9 mouse cellular contexts compared by ENCODE assay signal in the genomic region with DNA sequence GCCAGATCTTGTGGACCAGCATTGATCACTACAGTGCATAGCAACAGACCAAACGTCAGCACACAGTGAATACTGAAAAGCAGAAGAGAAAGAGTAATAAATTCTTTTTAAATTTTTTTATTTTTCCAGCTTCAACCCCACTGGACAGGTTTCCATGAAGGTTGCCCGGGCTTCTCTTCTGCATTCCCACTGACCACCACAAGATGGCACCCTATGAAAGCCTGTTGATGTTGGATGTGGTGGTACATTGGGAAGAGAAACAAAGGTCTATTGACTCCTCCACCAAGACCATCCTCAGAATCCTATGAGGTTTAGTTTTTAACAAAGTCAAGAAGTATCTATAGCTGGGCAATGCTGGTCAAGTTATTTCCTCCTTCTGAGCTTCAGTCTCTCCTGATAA. TPM values are rescaled to one million over a fixed set of nuclear protein-coding genes. Genes with fewer than 3 reads are reported as not detected.
A peak's percentile ranks its signal among the peaks of the same experiment; 100 is the strongest.
DNase-seq lines count a peak whose midpoint lies in the region; ATAC-seq lines count a peak whose summit lies in the region.
"Had no signal": no experiment of that assay in that cellular context is flagged by ENCODE, and none has a peak within 500 bp of the region (broad histone marks: within the 10 kb centered on the region; RNA-seq: fewer than 3 reads in every experiment).

No protein-coding gene starts in this region.

- no peaks in the 10 kb centered on the region for H3K27me3 ChIP-seq in neural tube, embryonic 15.5 days (replicated peaks)
- no peaks in the 10 kb centered on the region for H3K27me3 ChIP-seq in limb, embryonic 10.5 days (ENCODE audit: low read depth, poor library complexity, severe bottlenecking)

- H3K27ac ChIP-seq in neural tube, embryonic 15.5 days (replicated peaks), result no peak overlapping the region
- no peak overlapping the region for H3K27ac ChIP-seq in limb, embryonic 10.5 days

- H3K36me3 ChIP-seq in neural tube, embryonic 15.5 days, result no peaks in the 10 kb centered on the region
- no peaks in the 10 kb centered on the region for H3K36me3 ChIP-seq in limb, embryonic 10.5 days

- no peak for ATAC-seq in neural tube, embryonic 15.5 days (ENCODE audit: low FRiP score)
- no peak for ATAC-seq in erythroid progenitor cell, adult 5-6 weeks (replicated peaks; ENCODE audit: low FRiP score, poor library complexity, severe bottlenecking)

- peak; percentile 68 for DNase-seq in neural tube, embryonic 10.5 days (ENCODE audit: extremely low spot score, low spot score)
- peak; percentile 48 for DNase-seq in adrenal gland, adult 2 months
- DNase-seq in embryo, embryonic 9.5 days (ENCODE audit: extremely low spot score), result peak; percentile 71
- peak; percentile 24 to 72 for DNase-seq in kidney, adult 8-10 months
- peak; percentile 77 for DNase-seq in limb, embryonic 10.5 days (ENCODE audit: low spot score)
- DNase-seq in retina, embryonic 14.5 days (ENCODE audit: low spot score), result peak; percentile 83

- WGBS in neural tube, embryonic 15.5 days, result 8% methylated on average over 2 of the region's 2 CpGs
- 10% methylated on average over 2 of the region's 2 CpGs for WGBS in limb, embryonic 10.5 days

- no peak overlapping the region for H3K4me3 ChIP-seq in neural tube, embryonic 15.5 days (replicated peaks)
- H3K4me3 ChIP-seq in limb, embryonic 10.5 days, result no peak overlapping the region

- H3K9me3 ChIP-seq in neural tube, embryonic 15.5 days (replicated peaks), result no peaks in the 10 kb centered on the region
- no peaks in the 10 kb centered on the region for H3K9me3 ChIP-seq in limb, embryonic 10.5 days (replicated peaks)

- no peak overlapping the region for H3K9ac ChIP-seq in neural tube, embryonic 15.5 days (replicated peaks)

- H3K4me2 ChIP-seq in neural tube, embryonic 15.5 days, result no peak overlapping the region

- no peaks in the 10 kb centered on the region for H3K4me1 ChIP-seq in neural tube, embryonic 15.5 days
- H3K4me1 ChIP-seq in limb, embryonic 10.5 days, result no peaks in the 10 kb centered on the region

RNA-seq across cellular contexts. Expression of a gene that starts 11.9 kb away (rescaled TPM):
- not detected in 2 replicates for polyA plus RNA-seq in neural tube, embryonic 15.5 days (2015; fragmentation: Nextera tagmentation; extraction: Ambion mirVana)
- not detected for total RNA-seq in adrenal gland, adult 2 months (2021)
- polyA plus RNA-seq in adrenal gland, adult 2 months (2012; rRNA removed), result not detected in 2 replicates
- not detected in 2 replicates for polyA plus RNA-seq in limb, embryonic 10.5 days (2016; fragmentation: Nextera tagmentation; extraction: Ambion mirVana)
- total RNA-seq in erythroid progenitor cell, adult 5-6 weeks (2015; ENCODE audit: low replicate concordance), result not detected in 2 replicates
- total RNA-seq in erythroid progenitor cell, adult 5-6 weeks (2017; ENCODE audit: low replicate concordance), result not detected in 2 replicates
- total RNA-seq: gastrocnemius, postnatal 4 days had no signal
